Mouse (Mus musculus): ENCODE data around the gene Atad5. TPM values are rescaled to one million over a fixed set of nuclear protein-coding genes. Genes with fewer than 3 reads are reported as not detected.
"Not testable (repeated sequence)": the region's sequence is repeated elsewhere in the genome, so short reads cannot be mapped to it uniquely, and the experiment has no call there.

Atad5 gene
- polyA plus RNA-seq, 1 experiment from 2014 or later = 7.1 TPM

GRCm38 (mm10) chr11:80056141-80056540, 33.1 kb upstream of the Atad5 start:
- peaks cover 27% of the 10 kb centered on the region for H3K36me3 ChIP-seq (ENCODE audit: control insufficient read depth, insufficient read depth, low read length)
- no peak overlapping the region for H3K9ac ChIP-seq (replicated peaks; ENCODE audit: low read length)
- ATAC-seq (ENCODE audit: low FRiP score, low TSS enrichment) = no peak
- no peak for DNase-seq
- H3K4me1 ChIP-seq (ENCODE audit: control insufficient read depth, insufficient read depth, low read length) = no peaks in the 10 kb centered on the region
- no peaks in the 10 kb centered on the region for H3K9me3 ChIP-seq (ENCODE audit: control insufficient read depth, low read length)
- H3K27me3 ChIP-seq (ENCODE audit: control insufficient read depth, insufficient read depth, low read length) = no peaks in the 10 kb centered on the region
- H3K4me3 ChIP-seq (replicated peaks; ENCODE audit: low read depth, low read length) = no peak overlapping the region
- no peak overlapping the region for H3K27ac ChIP-seq (replicated peaks; ENCODE audit: low read depth, low read length)
- WGBS = 92% methylated on average over 9 of the region's 9 CpGs
- no peak overlapping the region for H3K4me2 ChIP-seq (ENCODE audit: low read length)

- H3K4me1 ChIP-seq (ENCODE audit: control insufficient read depth, insufficient read depth, low read length) = no peaks in the 10 kb centered on the region
- H3K9ac ChIP-seq (replicated peaks; ENCODE audit: low read length) = no peak overlapping the region
- peaks cover 17% of the 10 kb centered on the region for H3K36me3 ChIP-seq (ENCODE audit: control insufficient read depth, insufficient read depth, low read length)
- H3K9me3 ChIP-seq (ENCODE audit: control insufficient read depth, low read length) = no peaks in the 10 kb centered on the region
- DNase-seq (no peak), ATAC-seq (ENCODE audit: low FRiP score, low TSS enrichment) (no peak)
- no peaks in the 10 kb centered on the region for H3K27me3 ChIP-seq (ENCODE audit: control insufficient read depth, insufficient read depth, low read length)
- H3K27ac ChIP-seq (replicated peaks; ENCODE audit: low read depth, low read length) = no peak overlapping the region
- H3K4me3 ChIP-seq (replicated peaks; ENCODE audit: low read depth, low read length) = no peak overlapping the region
- no peak overlapping the region for H3K4me2 ChIP-seq (ENCODE audit: low read length)
- WGBS = 66% methylated on average over 4 of the region's 4 CpGs
Measured at GRCm38 (mm10) chr11:80062159-80062558, 27.0 kb upstream of the Atad5 start.

GRCm38 (mm10) chr11:80066373-80066772, 22.8 kb upstream of the Atad5 start:
- not testable (repeated sequence) for H3K4me2 ChIP-seq (ENCODE audit: low read length); DNase-seq; H3K9ac ChIP-seq (replicated peaks; ENCODE audit: low read length); H3K4me3 ChIP-seq (replicated peaks; ENCODE audit: low read depth, low read length); H3K27ac ChIP-seq (replicated peaks; ENCODE audit: low read depth, low read length); H3K4me1 ChIP-seq (ENCODE audit: control insufficient read depth, insufficient read depth, low read length); H3K9me3 ChIP-seq (ENCODE audit: control insufficient read depth, low read length); ATAC-seq (ENCODE audit: low FRiP score, low TSS enrichment); H3K27me3 ChIP-seq (ENCODE audit: control insufficient read depth, insufficient read depth, low read length); H3K36me3 ChIP-seq (ENCODE audit: control insufficient read depth, insufficient read depth, low read length)
- WGBS = 90% methylated on average over 4 of the region's 4 CpGs

- no peak overlapping the region for H3K27ac ChIP-seq (replicated peaks; ENCODE audit: low read depth, low read length)
- no peak for ATAC-seq (ENCODE audit: low FRiP score, low TSS enrichment)
- H3K4me3 ChIP-seq (replicated peaks; ENCODE audit: low read depth, low read length) = no peak overlapping the region
- H3K9me3 ChIP-seq (ENCODE audit: control insufficient read depth, low read length) = no peaks in the 10 kb centered on the region
- H3K4me1 ChIP-seq (ENCODE audit: control insufficient read depth, insufficient read depth, low read length) = no peaks in the 10 kb centered on the region
- DNase-seq = no peak
- no peaks in the 10 kb centered on the region for H3K27me3 ChIP-seq (ENCODE audit: control insufficient read depth, insufficient read depth, low read length)
- H3K36me3 ChIP-seq (ENCODE audit: control insufficient read depth, insufficient read depth, low read length) = no peaks in the 10 kb centered on the region
- no peak overlapping the region for H3K4me2 ChIP-seq (ENCODE audit: low read length)
- WGBS = 95% methylated on average over 5 of the region's 5 CpGs
- no peak overlapping the region for H3K9ac ChIP-seq (replicated peaks; ENCODE audit: low read length)
Measured at GRCm38 (mm10) chr11:80067558-80067957, 21.6 kb upstream of the Atad5 start.

- Histone ChIP-seq H3K4me2 (ENCODE audit: low read length) (no peak overlapping the region), H3K27ac (replicated peaks; ENCODE audit: low read depth, low read length) (no peak overlapping the region), H3K9ac (replicated peaks; ENCODE audit: low read length) (no peak overlapping the region), H3K4me3 (replicated peaks; ENCODE audit: low read depth, low read length) (no peak overlapping the region), H3K27me3 (ENCODE audit: control insufficient read depth, insufficient read depth, low read length) (no peaks in the 10 kb centered on the region), H3K4me1 (ENCODE audit: control insufficient read depth, insufficient read depth, low read length) (no peaks in the 10 kb centered on the region), H3K36me3 (ENCODE audit: control insufficient read depth, insufficient read depth, low read length) (no peaks in the 10 kb centered on the region), H3K9me3 (ENCODE audit: control insufficient read depth, low read length) (no peaks in the 10 kb centered on the region)
- WGBS = 89% methylated on average over 3 of the region's 3 CpGs
- no peak for ATAC-seq (ENCODE audit: low FRiP score, low TSS enrichment)
- DNase-seq = no peak
Measured at GRCm38 (mm10) chr11:80069815-80070214, 19.4 kb upstream of the Atad5 start.

- H3K9ac ChIP-seq (replicated peaks; ENCODE audit: low read length) = no peak overlapping the region
- no peak overlapping the region for H3K4me3 ChIP-seq (replicated peaks; ENCODE audit: low read depth, low read length)
- no peaks in the 10 kb centered on the region for H3K9me3 ChIP-seq (ENCODE audit: control insufficient read depth, low read length)
- no peaks in the 10 kb centered on the region for H3K27me3 ChIP-seq (ENCODE audit: control insufficient read depth, insufficient read depth, low read length)
- no peak for DNase-seq
- H3K4me1 ChIP-seq (ENCODE audit: control insufficient read depth, insufficient read depth, low read length) = no peaks in the 10 kb centered on the region
- WGBS = 96% methylated on average over 2 of the region's 2 CpGs
- ATAC-seq (ENCODE audit: low FRiP score, low TSS enrichment) = no peak
- no peaks in the 10 kb centered on the region for H3K36me3 ChIP-seq (ENCODE audit: control insufficient read depth, insufficient read depth, low read length)
- no peak overlapping the region for H3K4me2 ChIP-seq (ENCODE audit: low read length)
- H3K27ac ChIP-seq (replicated peaks; ENCODE audit: low read depth, low read length) = no peak overlapping the region
Measured at GRCm38 (mm10) chr11:80071039-80071438, 18.2 kb upstream of the Atad5 start.

GRCm38 (mm10) chr11:80072365-80072764, 16.8 kb upstream of the Atad5 start:
- no peaks in the 10 kb centered on the region for H3K27me3 ChIP-seq (ENCODE audit: control insufficient read depth, insufficient read depth, low read length)
- no peak for ATAC-seq (ENCODE audit: low FRiP score, low TSS enrichment)
- no peak overlapping the region for H3K4me3 ChIP-seq (replicated peaks; ENCODE audit: low read depth, low read length)
- no peaks in the 10 kb centered on the region for H3K4me1 ChIP-seq (ENCODE audit: control insufficient read depth, insufficient read depth, low read length)
- no peaks in the 10 kb centered on the region for H3K9me3 ChIP-seq (ENCODE audit: control insufficient read depth, low read length)
- H3K4me2 ChIP-seq (ENCODE audit: low read length) = no peak overlapping the region
- no peaks in the 10 kb centered on the region for H3K36me3 ChIP-seq (ENCODE audit: control insufficient read depth, insufficient read depth, low read length)
- WGBS = 97% methylated on average over 3 of the region's 3 CpGs
- no peak overlapping the region for H3K9ac ChIP-seq (replicated peaks; ENCODE audit: low read length)
- no peak overlapping the region for H3K27ac ChIP-seq (replicated peaks; ENCODE audit: low read depth, low read length)
- no peak for DNase-seq

- Histone ChIP-seq H3K36me3 (ENCODE audit: control insufficient read depth, insufficient read depth, low read length) (no peaks in the 10 kb centered on the region), H3K4me1 (ENCODE audit: control insufficient read depth, insufficient read depth, low read length) (peaks cover 7% of the 10 kb centered on the region; the same call in 1 of the 2 replicates), H3K27me3 (ENCODE audit: control insufficient read depth, insufficient read depth, low read length) (no peaks in the 10 kb centered on the region), H3K4me2 (ENCODE audit: low read length) (no peak overlapping the region), H3K27ac (replicated peaks; ENCODE audit: low read depth, low read length) (no peak overlapping the region), H3K9ac (replicated peaks; ENCODE audit: low read length) (no peak overlapping the region), H3K9me3 (ENCODE audit: control insufficient read depth, low read length) (no peaks in the 10 kb centered on the region), H3K4me3 (replicated peaks; ENCODE audit: low read depth, low read length) (no peak overlapping the region)
- ATAC-seq (ENCODE audit: low FRiP score, low TSS enrichment) (no peak), DNase-seq (no peak)
- 95% methylated on average over 5 of the region's 5 CpGs for WGBS
Measured at GRCm38 (mm10) chr11:80075608-80076277, 13.5 kb upstream of the Atad5 start.

- no peaks in the 10 kb centered on the region for H3K27me3 ChIP-seq (ENCODE audit: control insufficient read depth, insufficient read depth, low read length)
- no peak overlapping the region for H3K27ac ChIP-seq (replicated peaks; ENCODE audit: low read depth, low read length)
- 79% methylated on average over 13 of the region's 14 CpGs for WGBS
- ATAC-seq (ENCODE audit: low FRiP score, low TSS enrichment) (no peak), DNase-seq (no peak)
- H3K4me3 ChIP-seq (replicated peaks; ENCODE audit: low read depth, low read length) = no peak overlapping the region
- H3K4me1 ChIP-seq (ENCODE audit: control insufficient read depth, insufficient read depth, low read length) = peaks cover 12% of the 10 kb centered on the region; the same call in 1 of the 2 replicates
- H3K9me3 ChIP-seq (ENCODE audit: control insufficient read depth, low read length) = no peaks in the 10 kb centered on the region
- no peaks in the 10 kb centered on the region for H3K36me3 ChIP-seq (ENCODE audit: control insufficient read depth, insufficient read depth, low read length)
- no peak overlapping the region for H3K9ac ChIP-seq (replicated peaks; ENCODE audit: low read length)
- H3K4me2 ChIP-seq (ENCODE audit: low read length) = no peak overlapping the region
Measured at GRCm38 (mm10) chr11:80077784-80078545, 11.2 kb upstream of the Atad5 start.
